Mouse (Mus musculus) heart, embryonic 16.5 days (tissue): Measurements from ENCODE around the gene Gm5580. TPM values are rescaled to one million over a fixed set of nuclear protein-coding genes. Genes with fewer than 3 reads are reported as not detected.
"Not testable (repeated sequence)": the region's sequence is repeated elsewhere in the genome, so short reads cannot be mapped to it uniquely, and the experiment has no call there.

Experiments
- ATAC-seq: fragments of 200-750 bp; cut with Nextera tagmentation; replicated peaks from 2 replicates; pipeline ENCODE4 v1.8.0; 2017; ENCODE audit warnings: moderate number of reproducible peaks; ENCODE audit not compliant: insufficient read depth, low FRiP score; ENCODE audit errors: extremely low read depth
- H3K27ac ChIP-seq: fragments of 300-500 bp; sonication (generic); 2 replicates; pipeline ENCODE4 v1.5.1; 2014; ENCODE audit warnings: mild to moderate bottlenecking, low read length, control low read depth, moderate library complexity
- H3K27me3 ChIP-seq: fragments of 300-500 bp; sonication (generic); 2 replicates; pipeline ENCODE4 v1.6.1; 2014; ENCODE audit warnings: low read length, mixed read lengths; ENCODE audit not compliant: control insufficient read depth, insufficient read depth
- H3K36me3 ChIP-seq: fragments of 300-500 bp; sonication (generic); 2 replicates; pipeline ENCODE4 v1.6.1; 2014; ENCODE audit not compliant: control insufficient read depth, insufficient read depth
- H3K4me1 ChIP-seq: fragments of 300-500 bp; sonication (generic); 2 replicates; pipeline ENCODE4 v1.6.1; 2014; ENCODE audit warnings: low read length, mixed read lengths; ENCODE audit not compliant: control insufficient read depth, insufficient read depth
- H3K4me2 ChIP-seq: fragments of 300-500 bp; sonication (generic); 2 replicates; pipeline ENCODE4 v1.6.1; 2014; ENCODE audit warnings: low read depth, mild to moderate bottlenecking, control low read depth, low read length
- H3K4me3 ChIP-seq: fragments of 300-500 bp; sonication (generic); 2 replicates; pipeline ENCODE4 v1.5.1; 2014; ENCODE audit warnings: mild to moderate bottlenecking, control low read depth, low read length
- H3K9ac ChIP-seq: fragments of 300-500 bp; sonication (generic); 2 replicates; pipeline ENCODE4 v1.6.1; 2014; ENCODE audit warnings: low read length, control low read depth
- H3K9me3 ChIP-seq: fragments of 300-500 bp; sonication (generic); replicated peaks from 2 replicates; pipeline ENCODE4 v1.6.1; 2016; ENCODE audit warnings: low read length; ENCODE audit not compliant: control insufficient read depth
- polyA plus RNA-seq: library from polyadenylated mRNA; unstranded; fragments of >200 nt; fragmentation: Nextera tagmentation; extraction: Ambion mirVana; gene quantifications from 2 replicates; pipeline ENCODE4 v1.2.1, GENCODE M21; 2015

Gene Gm5580
- polyA plus RNA-seq, 1 experiment from 2014 or later = 2.3 TPM

- ATAC-seq, H3K9ac ChIP-seq, H3K4me3 ChIP-seq, H3K27me3 ChIP-seq, H3K27ac ChIP-seq, H3K4me2 ChIP-seq, H3K4me1 ChIP-seq, H3K36me3 ChIP-seq, H3K9me3 ChIP-seq: not testable (repeated sequence)
Observed at GRCm38 (mm10) chr6:116600969-116601368, 50.0 kb downstream of the Gm5580 start.

Other genes starting within 250 kb of the Gm5580 start
- 25.2 and 26.5 TPM in 2 replicates for gene March8, start 213.1 kb upstream of the Gm5580 start, polyA plus RNA-seq
- gene Alox5, start 90.0 kb upstream of the Gm5580 start, polyA plus RNA-seq = 2.7 and 2.9 TPM in 2 replicates
- gene Olfr211, start 62.0 kb upstream of the Gm5580 start, polyA plus RNA-seq = not detected in 2 replicates
- not detected in 2 replicates for gene Olfr212, start 44.6 kb upstream of the Gm5580 start, polyA plus RNA-seq
- gene Olfr213, start 12.7 kb upstream of the Gm5580 start, polyA plus RNA-seq = not detected in 2 replicates
- gene Olfr214, start 3.1 kb downstream of the Gm5580 start, polyA plus RNA-seq = not detected in 2 replicates
- not detected in 2 replicates for gene Olfr215, start 33.1 kb downstream of the Gm5580 start, polyA plus RNA-seq
- 78.8 and 89.8 TPM in 2 replicates for gene Zfp422, start 77.9 kb downstream of the Gm5580 start, polyA plus RNA-seq
- 65.7 and 68.9 TPM in 2 replicates for gene Depp1, start 99.5 kb downstream of the Gm5580 start, polyA plus RNA-seq
- gene Rassf4, start 122.8 kb downstream of the Gm5580 start, polyA plus RNA-seq = 6.2 and 6.5 TPM in 2 replicates
- 0.03 and 0.06 TPM in 2 replicates for gene Tmem72, start 165.8 kb downstream of the Gm5580 start, polyA plus RNA-seq